Mouse (Mus musculus) midbrain, embryonic 13.5 days (tissue): ENCODE data around the gene Tfip11. TPM values are rescaled to one million over a fixed set of nuclear protein-coding genes. Genes with fewer than 3 reads are reported as not detected.

ENCODE experiments used
- ATAC-seq: fragments of 200-750 bp; cut with Nextera tagmentation; 2 replicates; pipeline ENCODE4 v1.8.0; 2017; ENCODE audit warnings: mild to moderate bottlenecking, moderate TSS enrichment, moderate library complexity
- H3K27ac ChIP-seq: fragments of 300-500 bp; sonication (generic); 2 replicates; pipeline ENCODE4 v1.5.1; 2015; ENCODE audit warnings: inconsistent platforms, mild to moderate bottlenecking, moderate library complexity
- H3K27me3 ChIP-seq: fragments of 300-500 bp; sonication (generic); 2 replicates; pipeline ENCODE4 v1.6.1; 2015; ENCODE audit warnings: mild to moderate bottlenecking, inconsistent platforms
- H3K36me3 ChIP-seq: fragments of 300-500 bp; sonication (generic); 2 replicates; pipeline ENCODE4 v1.6.1; 2015; ENCODE audit warnings: mild to moderate bottlenecking, inconsistent platforms
- H3K4me1 ChIP-seq: fragments of 300-500 bp; sonication (generic); replicated peaks from 2 replicates; pipeline ENCODE4 v1.6.1; 2015; ENCODE audit warnings: inconsistent platforms
- H3K4me2 ChIP-seq: fragments of 300-500 bp; sonication (generic); replicated peaks from 2 replicates; pipeline ENCODE4 v1.6.1; 2015; ENCODE audit warnings: moderate library complexity, mild to moderate bottlenecking, inconsistent platforms
- H3K4me3 ChIP-seq: fragments of 300-500 bp; sonication (generic); replicated peaks from 2 replicates; pipeline ENCODE4 v1.5.1; 2015; ENCODE audit warnings: mild to moderate bottlenecking, inconsistent platforms
- H3K9ac ChIP-seq: fragments of 300-500 bp; sonication (generic); replicated peaks from 2 replicates; pipeline ENCODE4 v1.6.1; 2015; ENCODE audit warnings: mild to moderate bottlenecking, inconsistent platforms
- H3K9me3 ChIP-seq: fragments of 300-500 bp; sonication (generic); 2 replicates; pipeline ENCODE4 v1.6.1; 2016; ENCODE audit warnings: mild to moderate bottlenecking, inconsistent platforms
- WGBS: fragments of 180-500 bp; shearing (Covaris S2); methylation state at CpG from one replicate; pipeline ENCODE4 v1.1.7; 2015; 5-methylcytosine and 5-hydroxymethylcytosine counted together
- polyA plus RNA-seq: library from polyadenylated mRNA; unstranded; fragments of >200 nt; fragmentation: Nextera tagmentation; extraction: Ambion mirVana; gene quantifications from 2 replicates; pipeline ENCODE4 v1.2.1, GENCODE M21; 2015

The Tfip11 gene
- 35.9 and 36.3 TPM in 2 replicates for polyA plus RNA-seq

GRCm38 (mm10) chr5:112325546-112326445, at the start of gene Tfip11:
Tfip11 (plus strand) TSS chr5:112326358.
- Histone ChIP-seq H3K4me3 (peak within 1 kb of the TSS; percentile 97), H3K36me3 (peaks cover 33% of the 10 kb centered on the region), H3K27me3 (peaks cover 4% of the 10 kb centered on the region; the same call in 1 of the 2 replicates), H3K4me1 (peaks cover 26% of the 10 kb centered on the region), H3K9me3 (no peaks in the 10 kb centered on the region), H3K9ac (peak within 1 kb of the TSS; percentile 85), H3K4me2 (peak within 1 kb of the TSS; percentile 89), H3K27ac (peak within 1 kb of the TSS; percentile 88)
- peak; percentile 94 for ATAC-seq
- 10% methylated on average over 48 of the region's 48 CpGs for WGBS

- WGBS: under 1% methylated on average over 24 of the region's 24 CpGs
- no peaks in the 10 kb centered on the region for H3K9me3 ChIP-seq
- peak overlapping the region; percentile 57 for H3K4me3 ChIP-seq
- H3K36me3 ChIP-seq: no peaks in the 10 kb centered on the region
- peak overlapping the region; percentile 75 for H3K9ac ChIP-seq
- H3K27ac ChIP-seq: peak overlapping the region; percentile 48
- no peak; the same call in 1 of the 2 replicates for ATAC-seq
- peaks cover 45% of the 10 kb centered on the region for H3K4me1 ChIP-seq
- peak overlapping the region; percentile 83 for H3K4me2 ChIP-seq
- H3K27me3 ChIP-seq: no peaks in the 10 kb centered on the region
Measured at GRCm38 (mm10) chr5:112276907-112277348, 49.2 kb upstream of the Tfip11 start.

GRCm38 (mm10) chr5:112277906-112278470, 48.2 kb upstream of the Tfip11 start:
- peaks cover 49% of the 10 kb centered on the region for H3K4me1 ChIP-seq
- no peak overlapping the region for H3K9ac ChIP-seq
- H3K36me3 ChIP-seq: no peaks in the 10 kb centered on the region
- no peak overlapping the region for H3K27ac ChIP-seq
- no peaks in the 10 kb centered on the region for H3K9me3 ChIP-seq
- H3K27me3 ChIP-seq: no peaks in the 10 kb centered on the region
- ATAC-seq: no peak
- peak overlapping the region; percentile 83 for H3K4me2 ChIP-seq
- H3K4me3 ChIP-seq: no peak overlapping the region
- 92% methylated on average over 11 of the region's 11 CpGs for WGBS

GRCm38 (mm10) chr5:112279181-112280021, 46.8 kb upstream of the Tfip11 start:
- ATAC-seq: no peak
- H3K9ac ChIP-seq: 0 out of 2 replicates have a peak overlapping the region, but pooled peaks have one; percentile 33
- no peak overlapping the region for H3K27ac ChIP-seq
- peaks cover 49% of the 10 kb centered on the region for H3K4me1 ChIP-seq
- 92% methylated on average over 17 of the region's 17 CpGs for WGBS
- H3K36me3 ChIP-seq: no peaks in the 10 kb centered on the region
- H3K9me3 ChIP-seq: no peaks in the 10 kb centered on the region
- H3K4me3 ChIP-seq: no peak overlapping the region
- no peak overlapping the region for H3K4me2 ChIP-seq
- H3K27me3 ChIP-seq: no peaks in the 10 kb centered on the region

GRCm38 (mm10) chr5:112280151-112280550, 46.0 kb upstream of the Tfip11 start:
- H3K27ac ChIP-seq: no peak overlapping the region
- H3K4me1 ChIP-seq: peaks cover 49% of the 10 kb centered on the region
- H3K36me3 ChIP-seq: no peaks in the 10 kb centered on the region
- 87% methylated on average over 7 of the region's 7 CpGs for WGBS
- no peak overlapping the region for H3K4me3 ChIP-seq
- H3K9me3 ChIP-seq: no peaks in the 10 kb centered on the region
- H3K4me2 ChIP-seq: no peak overlapping the region
- H3K9ac ChIP-seq: peak overlapping the region; percentile 33; the same call in 1 of the 2 replicates
- no peaks in the 10 kb centered on the region for H3K27me3 ChIP-seq
- ATAC-seq: no peak

- H3K9me3 ChIP-seq: no peaks in the 10 kb centered on the region
- H3K4me1 ChIP-seq: peaks cover 43% of the 10 kb centered on the region
- H3K4me3 ChIP-seq: no peak overlapping the region
- no peak overlapping the region for H3K27ac ChIP-seq
- H3K9ac ChIP-seq: no peak overlapping the region; the same call in 1 of the 2 replicates
- no peaks in the 10 kb centered on the region for H3K27me3 ChIP-seq
- ATAC-seq: no peak
- H3K4me2 ChIP-seq: no peak overlapping the region
- H3K36me3 ChIP-seq: no peaks in the 10 kb centered on the region
- WGBS: 63% methylated on average over 15 of the region's 15 CpGs
Measured at GRCm38 (mm10) chr5:112280863-112281660, 45.1 kb upstream of the Tfip11 start.

GRCm38 (mm10) chr5:112281676-112282075, 44.5 kb upstream of the Tfip11 start:
- Histone ChIP-seq H3K4me3 (no peak overlapping the region), H3K27me3 (no peaks in the 10 kb centered on the region), H3K4me1 (peaks cover 43% of the 10 kb centered on the region), H3K9ac (no peak overlapping the region), H3K9me3 (no peaks in the 10 kb centered on the region), H3K4me2 (no peak overlapping the region), H3K27ac (no peak overlapping the region), H3K36me3 (no peaks in the 10 kb centered on the region)
- ATAC-seq: no peak
- 88% methylated on average over 4 of the region's 4 CpGs for WGBS

GRCm38 (mm10) chr5:112282123-112282779, 43.9 kb upstream of the Tfip11 start:
- no peak overlapping the region for H3K4me3 ChIP-seq
- no peaks in the 10 kb centered on the region for H3K36me3 ChIP-seq
- H3K27me3 ChIP-seq: no peaks in the 10 kb centered on the region
- no peak overlapping the region for H3K27ac ChIP-seq
- H3K4me1 ChIP-seq: peaks cover 40% of the 10 kb centered on the region
- ATAC-seq: no peak
- H3K4me2 ChIP-seq: no peak overlapping the region
- H3K9me3 ChIP-seq: no peaks in the 10 kb centered on the region
- WGBS: 72% methylated on average over 6 of the region's 6 CpGs
- no peak overlapping the region for H3K9ac ChIP-seq

- no peak for ATAC-seq
- no peak overlapping the region for H3K4me2 ChIP-seq
- no peaks in the 10 kb centered on the region for H3K9me3 ChIP-seq
- H3K4me1 ChIP-seq: peaks cover 34% of the 10 kb centered on the region
- no peaks in the 10 kb centered on the region for H3K27me3 ChIP-seq
- no peak overlapping the region for H3K27ac ChIP-seq
- H3K36me3 ChIP-seq: no peaks in the 10 kb centered on the region
- no peak overlapping the region for H3K9ac ChIP-seq
- WGBS: 79% methylated on average over 9 of the region's 9 CpGs
- no peak overlapping the region for H3K4me3 ChIP-seq
Measured at GRCm38 (mm10) chr5:112282780-112283482, 43.2 kb upstream of the Tfip11 start.

- Histone ChIP-seq H3K4me3 (no peak overlapping the region), H3K9ac (no peak overlapping the region), H3K4me2 (no peak overlapping the region), H3K9me3 (no peaks in the 10 kb centered on the region), H3K27me3 (no peaks in the 10 kb centered on the region), H3K36me3 (no peaks in the 10 kb centered on the region), H3K4me1 (peaks cover 27% of the 10 kb centered on the region), H3K27ac (no peak overlapping the region)
- 80% methylated on average over 10 of the region's 10 CpGs for WGBS
- ATAC-seq: no peak
Measured at GRCm38 (mm10) chr5:112283543-112284202, 42.5 kb upstream of the Tfip11 start.
